Mouse (Mus musculus) cortical plate, adult 2 months (tissue): ENCODE data around the gene Grap. TPM values are rescaled to one million over a fixed set of nuclear protein-coding genes. Genes with fewer than 3 reads are reported as not detected.

Experiments used
- H3K27ac ChIP-seq: fragments of 200-500 bp; 2 replicates; pipeline ENCODE4 v1.5.1; 2012; ENCODE audit warnings: low read length, control low read depth, inconsistent platforms; ENCODE audit not compliant: insufficient read depth
- H3K4me1 ChIP-seq: fragments of 200-500 bp; 2 replicates; pipeline ENCODE4 v1.6.1; 2011; ENCODE audit warnings: low read length; ENCODE audit not compliant: control insufficient read depth, insufficient read depth
- H3K4me3 ChIP-seq: fragments of 200-500 bp; 2 replicates; pipeline ENCODE4 v1.5.1; 2011; ENCODE audit warnings: mild to moderate bottlenecking, low read length, control low read depth; ENCODE audit not compliant: insufficient read depth
- CTCF ChIP-seq: fragments of 200-500 bp; IDR thresholded peaks from 2 replicates; pipeline ENCODE4 v1.5.1; 2011; ENCODE audit warnings: mild to moderate bottlenecking, control low read depth, low read length; ENCODE audit not compliant: insufficient read depth; ENCODE audit errors: extremely low read depth
- POLR2A ChIP-seq: fragments of 200-500 bp; IDR thresholded peaks from 2 replicates; pipeline ENCODE4 v1.6.1; 2011; ENCODE audit warnings: mild to moderate bottlenecking, low read length, control low read depth; ENCODE audit not compliant: insufficient read depth; ENCODE audit errors: extremely low read depth
- polyA plus RNA-seq: library from polyadenylated mRNA; depleted of rRNA; stranded (reverse); fragments of >200 nt; gene quantifications from 2 replicates; pipeline ENCODE4 v1.2.3, GENCODE M21; 2012

The Grap gene
- polyA plus RNA-seq, 1 experiment: 6.2 TPM

GRCm38 (mm10) chr11:61701696-61702095 lies 48.6 kb downstream of the Grap start:
- TF ChIP-seq POLR2A (no peak), CTCF (no peak)
- Histone ChIP-seq H3K27ac (no peak overlapping the region), H3K4me1 (no peaks in the 10 kb centered on the region), H3K4me3 (no peak overlapping the region)

DNA sequence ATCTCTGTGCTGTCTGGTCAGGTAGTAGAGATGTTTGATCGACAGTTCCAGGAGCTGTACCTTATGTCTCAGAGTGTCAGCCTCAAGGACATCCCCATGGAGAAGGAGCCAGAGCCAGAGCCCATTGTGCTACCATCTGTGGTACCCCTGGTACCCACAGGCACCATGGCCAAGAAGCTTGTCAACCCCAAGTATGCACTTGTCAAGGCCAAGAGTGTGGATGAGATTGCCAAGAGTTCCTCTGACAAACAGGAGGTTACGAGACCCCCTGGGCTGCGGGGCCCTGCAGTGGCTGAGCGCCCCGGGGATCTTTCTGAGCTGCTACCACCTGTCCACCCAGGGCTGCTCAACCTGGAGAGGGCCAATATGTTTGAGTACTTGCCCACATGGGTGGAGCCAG lies 49.4 kb downstream of the Grap start:
- Histone ChIP-seq H3K27ac (no peak overlapping the region), H3K4me1 (no peaks in the 10 kb centered on the region), H3K4me3 (no peak overlapping the region)
- TF ChIP-seq POLR2A (no peak), CTCF (no peak)

DNA sequence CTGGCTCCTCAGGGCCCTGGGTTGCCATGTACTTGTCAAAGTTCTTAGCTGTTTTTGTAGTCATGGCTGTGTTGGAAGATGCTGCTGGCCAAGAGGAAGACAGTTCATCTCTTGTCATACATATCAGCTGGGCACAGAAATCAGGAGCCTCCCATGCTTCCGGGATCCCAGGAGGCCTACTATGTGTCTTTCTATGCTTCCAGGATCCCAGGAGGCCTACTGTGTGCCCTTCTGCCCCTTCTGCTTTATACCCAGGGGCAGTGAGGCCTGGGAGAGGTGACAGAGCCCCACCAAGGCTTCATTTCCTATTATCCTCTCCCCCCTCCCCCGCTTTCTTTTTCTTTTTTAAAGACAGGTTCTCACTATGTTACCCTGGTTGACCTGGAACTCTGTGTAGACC lies 52.5 kb downstream of the Grap start:
- no peak overlapping the region for H3K4me3 ChIP-seq
- TF ChIP-seq CTCF (no peak), POLR2A (no peak)
- H3K4me1 ChIP-seq: no peaks in the 10 kb centered on the region
- no peak overlapping the region for H3K27ac ChIP-seq

DNA sequence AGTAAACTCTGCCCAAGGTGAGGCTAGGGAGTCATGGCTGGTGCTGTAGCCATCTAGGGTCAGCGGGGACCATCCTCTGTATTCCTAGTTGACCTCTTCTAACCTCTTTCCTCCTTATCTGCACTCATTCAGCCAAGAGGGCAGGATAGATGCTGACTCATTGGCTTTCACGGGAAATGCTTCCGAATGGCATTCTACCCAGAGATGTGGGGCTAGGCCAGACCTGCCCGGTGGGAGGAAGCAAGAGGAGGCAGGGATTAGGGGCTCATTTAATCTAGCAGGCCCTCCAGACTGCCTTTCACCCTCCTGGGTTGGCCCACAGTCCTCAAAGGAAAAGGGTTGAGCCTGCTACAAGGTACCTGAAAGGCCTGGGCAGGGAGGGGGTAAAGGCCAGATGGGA lies 53.2 kb downstream of the Grap start:
- Histone ChIP-seq H3K4me3 (no peak overlapping the region), H3K4me1 (no peaks in the 10 kb centered on the region), H3K27ac (no peak overlapping the region)
- TF ChIP-seq POLR2A: no peak
- no peak for TF ChIP-seq CTCF

DNA sequence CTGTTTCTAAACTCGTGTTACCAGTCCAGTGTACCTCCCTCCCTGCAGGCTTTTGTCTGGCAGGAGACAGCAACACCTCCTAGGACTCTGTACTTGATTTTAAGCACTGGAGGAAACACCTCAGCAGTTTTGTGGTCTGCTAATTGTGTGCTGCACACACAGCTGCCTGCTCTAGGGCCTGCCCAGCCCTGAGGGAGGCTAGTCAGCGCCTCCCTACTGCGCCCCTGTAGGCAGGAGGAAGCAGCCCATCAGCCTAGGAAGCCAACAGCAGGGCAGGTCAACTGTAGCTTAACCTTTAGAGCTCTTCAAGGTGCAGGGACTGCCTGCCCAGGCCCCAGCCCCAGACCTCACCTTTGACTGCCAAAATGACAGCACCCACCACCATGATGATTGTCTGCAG lies 55.9 kb downstream of the Grap start:
- TF ChIP-seq CTCF (no peak), POLR2A (no peak)
- Histone ChIP-seq H3K27ac (no peak overlapping the region), H3K4me1 (no peaks in the 10 kb centered on the region), H3K4me3 (no peak overlapping the region)

DNA sequence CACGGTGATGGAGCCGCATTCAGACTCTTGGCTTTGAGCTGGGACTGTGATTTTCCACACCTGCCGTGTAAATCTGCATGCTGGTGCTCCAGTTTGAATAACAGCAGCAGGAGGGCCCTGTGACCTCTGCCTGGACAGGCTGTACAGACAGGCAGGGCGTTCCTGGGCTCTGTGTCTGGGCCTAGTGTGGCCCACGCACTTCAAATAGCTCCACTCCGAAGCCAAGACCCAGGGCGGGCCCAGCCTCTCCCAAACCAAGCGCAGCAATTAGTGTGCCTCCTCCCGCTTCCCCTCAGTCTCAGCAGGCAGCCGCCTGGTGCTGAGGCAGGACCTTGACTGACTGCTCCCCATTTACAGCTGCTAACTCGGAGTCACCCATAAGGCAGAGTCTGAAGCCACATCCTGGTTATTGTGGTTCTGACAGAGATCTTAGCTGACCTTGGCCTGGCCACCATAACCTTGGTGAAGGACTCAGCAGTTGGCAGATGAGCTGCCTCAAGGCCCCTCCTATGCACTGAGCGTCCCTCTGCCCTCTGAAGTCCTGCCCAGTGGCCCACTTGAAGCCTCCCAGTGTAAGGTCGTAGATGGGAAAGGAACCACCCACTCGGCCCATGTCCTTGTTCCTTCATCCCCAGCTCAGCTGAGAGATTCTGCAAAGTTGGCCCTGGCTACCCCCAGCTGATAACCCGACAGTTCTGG lies 60.2 kb downstream of the Grap start:
- Histone ChIP-seq H3K4me1 (no peaks in the 10 kb centered on the region), H3K4me3 (no peak overlapping the region), H3K27ac (no peak overlapping the region)
- TF ChIP-seq CTCF (no peak), POLR2A (no peak)

GRCm38 (mm10) chr11:61714346-61715117 lies 61.5 kb downstream of the Grap start:
- no peak overlapping the region for H3K27ac ChIP-seq
- TF ChIP-seq CTCF (peak; percentile 99), POLR2A (no peak)
- H3K4me1 ChIP-seq: no peaks in the 10 kb centered on the region

GRCm38 (mm10) chr11:61715130-61715529 lies 62.1 kb downstream of the Grap start:
- Histone ChIP-seq H3K4me3 (no peak overlapping the region), H3K4me1 (no peaks in the 10 kb centered on the region), H3K27ac (no peak overlapping the region)
- TF ChIP-seq CTCF (no peak), POLR2A (no peak)

More at GRCm38 (mm10) chr11:61714346-61715117, 61.5 kb downstream of the Grap start:
- no peak overlapping the region for H3K4me3 ChIP-seq

DNA sequence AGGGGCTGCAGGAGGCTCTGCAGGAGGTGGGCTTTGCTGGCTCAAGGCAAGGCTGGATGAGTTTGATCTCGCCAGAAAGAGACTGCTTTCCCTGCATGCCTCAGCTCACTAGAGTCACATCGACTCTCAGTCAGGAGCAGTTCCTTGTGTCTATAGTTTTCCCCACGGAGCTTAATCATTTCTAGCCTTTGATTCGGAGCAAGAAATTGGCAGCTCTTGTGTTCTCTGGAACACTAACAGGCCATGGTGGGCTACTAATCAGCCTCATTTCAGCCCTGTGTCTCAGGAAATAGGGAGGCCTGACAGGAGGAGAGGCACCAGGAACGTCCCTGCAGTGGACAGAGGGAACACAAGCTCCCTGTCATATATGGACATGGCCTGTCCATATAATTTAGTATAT lies 64.9 kb downstream of the Grap start:
- H3K4me1 ChIP-seq: no peaks in the 10 kb centered on the region
- no peak overlapping the region for H3K27ac ChIP-seq
- H3K4me3 ChIP-seq: no peak overlapping the region
- no peak for TF ChIP-seq POLR2A

DNA sequence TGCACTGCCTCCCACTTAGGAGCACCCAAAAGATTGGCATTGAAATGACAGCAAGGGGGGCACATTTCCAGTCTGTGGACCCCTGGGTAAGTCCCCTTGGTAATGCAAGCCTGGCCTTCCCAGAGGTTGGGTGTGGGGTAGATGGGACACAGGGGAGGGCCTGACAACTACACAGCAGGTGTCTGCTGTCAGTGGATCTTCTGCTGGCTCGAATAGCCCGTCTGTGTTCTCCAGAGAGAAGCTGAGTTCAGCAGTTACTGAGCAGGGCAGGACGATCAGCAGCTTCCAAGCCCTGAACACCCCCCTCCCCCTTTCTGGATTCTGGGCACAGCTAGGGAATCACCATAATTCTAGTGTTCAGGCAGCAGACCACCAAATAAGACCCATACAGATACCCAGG lies 66.3 kb downstream of the Grap start:
- Histone ChIP-seq H3K4me1 (no peaks in the 10 kb centered on the region), H3K4me3 (no peak overlapping the region), H3K27ac (no peak overlapping the region)
- TF ChIP-seq CTCF (no peak), POLR2A (no peak)
